Mouse (Mus musculus) heart, embryonic 10.5 days (tissue): ENCODE measurements around the gene Spata31d1b. TPM values are rescaled to one million over a fixed set of nuclear protein-coding genes. Genes with fewer than 3 reads are reported as not detected.
"Not testable (repeated sequence)": the region's sequence is repeated elsewhere in the genome, so short reads cannot be mapped to it uniquely, and the experiment has no call there.

ENCODE experiments used
- DNase-seq: peaks from one replicate; pipeline ENCODE4 v3.0.0-alpha.2; 2017; ENCODE audit warnings: low spot score
- H3K27ac ChIP-seq: fragments of 300-500 bp; sonication (generic); 2 replicates; pipeline ENCODE4 v1.5.1; 2016; ENCODE audit warnings: mild to moderate bottlenecking
- H3K27me3 ChIP-seq: fragments of 300-500 bp; sonication (generic); 2 replicates; pipeline ENCODE4 v1.6.1; 2016; ENCODE audit warnings: mild to moderate bottlenecking; ENCODE audit not compliant: poor library complexity, insufficient read depth, severe bottlenecking
- H3K36me3 ChIP-seq: fragments of 300-500 bp; sonication (generic); 2 replicates; pipeline ENCODE4 v1.6.1; 2016; ENCODE audit warnings: mild to moderate bottlenecking, moderate library complexity
- H3K4me1 ChIP-seq: fragments of 300-500 bp; sonication (generic); 2 replicates; pipeline ENCODE4 v1.6.1; 2016; ENCODE audit warnings: mild to moderate bottlenecking
- H3K4me3 ChIP-seq: fragments of 300-500 bp; sonication (generic); 2 replicates; pipeline ENCODE4 v1.5.1; 2016; ENCODE audit warnings: mild to moderate bottlenecking, moderate library complexity
- H3K9me3 ChIP-seq: fragments of 300-500 bp; sonication (generic); 2 replicates; pipeline ENCODE4 v1.6.1; 2016; ENCODE audit warnings: mild to moderate bottlenecking, moderate library complexity
- WGBS: fragments of 180-500 bp; shearing (Covaris S2); methylation state at CpG from one replicate; pipeline ENCODE4 v1.1.7; 2016; 5-methylcytosine and 5-hydroxymethylcytosine counted together
- polyA plus RNA-seq: library from polyadenylated mRNA; unstranded; fragments of >200 nt; fragmentation: Nextera tagmentation; extraction: Ambion mirVana; gene quantifications from 2 replicates; pipeline ENCODE4 v1.2.1, GENCODE M21; 2016

The Spata31d1b gene
- not detected in 2 replicates for polyA plus RNA-seq

- 66% methylated on average over 3 of the region's 3 CpGs for WGBS
- H3K9me3 ChIP-seq, H3K27ac ChIP-seq, H3K36me3 ChIP-seq, DNase-seq, H3K4me3 ChIP-seq, H3K4me1 ChIP-seq: not testable (repeated sequence)
- peaks cover 20% of the 10 kb centered on the region for H3K27me3 ChIP-seq
Measured at GRCm38 (mm10) chr13:59711984-59712383, at the start of gene Spata31d1b. TSS of gene Spata31d1b (plus strand) at chr13:59712284.

- Histone ChIP-seq H3K27me3 (no peaks in the 10 kb centered on the region), H3K36me3 (peaks cover 71% of the 10 kb centered on the region), H3K4me3 (no peak overlapping the region), H3K27ac (no peak overlapping the region), H3K9me3 (no peaks in the 10 kb centered on the region), H3K4me1 (peaks cover 10% of the 10 kb centered on the region)
- no peak for DNase-seq
- 91% methylated on average over 19 of the region's 19 CpGs for WGBS
Measured at GRCm38 (mm10) chr13:59663939-59664712, 48.0 kb upstream of the Spata31d1b start.

- H3K4me1 ChIP-seq = peaks cover 12% of the 10 kb centered on the region
- H3K4me3 ChIP-seq = no peak overlapping the region
- no peak overlapping the region for H3K27ac ChIP-seq
- no peak for DNase-seq
- 86% methylated on average over 5 of the region's 5 CpGs for WGBS
- no peaks in the 10 kb centered on the region for H3K9me3 ChIP-seq
- H3K27me3 ChIP-seq = no peaks in the 10 kb centered on the region
- peaks cover 40% of the 10 kb centered on the region for H3K36me3 ChIP-seq
Measured at GRCm38 (mm10) chr13:59667763-59668162, 44.3 kb upstream of the Spata31d1b start.

- H3K9me3 ChIP-seq = no peaks in the 10 kb centered on the region
- H3K27me3 ChIP-seq = no peaks in the 10 kb centered on the region
- 39% methylated on average over 11 of the region's 11 CpGs for WGBS
- peak; percentile 88 for DNase-seq
- H3K4me3 ChIP-seq = no peak overlapping the region
- peak overlapping the region; percentile 70 for H3K27ac ChIP-seq
- peaks cover 18% of the 10 kb centered on the region for H3K4me1 ChIP-seq
- peaks cover 33% of the 10 kb centered on the region for H3K36me3 ChIP-seq
Measured at GRCm38 (mm10) chr13:59668501-59669093, 43.5 kb upstream of the Spata31d1b start.

GRCm38 (mm10) chr13:59669946-59670345 is 42.1 kb upstream of the Spata31d1b start:
- H3K36me3 ChIP-seq = peaks cover 20% of the 10 kb centered on the region
- WGBS = 88% methylated on average over 10 of the region's 10 CpGs
- H3K4me1 ChIP-seq = peaks cover 30% of the 10 kb centered on the region
- no peak overlapping the region for H3K4me3 ChIP-seq
- H3K27ac ChIP-seq = no peak overlapping the region
- no peak for DNase-seq
- no peaks in the 10 kb centered on the region for H3K27me3 ChIP-seq
- no peaks in the 10 kb centered on the region for H3K9me3 ChIP-seq

GRCm38 (mm10) chr13:59671521-59671920 is 40.6 kb upstream of the Spata31d1b start:
- no peak overlapping the region for H3K27ac ChIP-seq
- H3K9me3 ChIP-seq = no peaks in the 10 kb centered on the region
- H3K27me3 ChIP-seq = no peaks in the 10 kb centered on the region
- DNase-seq = no peak
- peaks cover 30% of the 10 kb centered on the region for H3K4me1 ChIP-seq
- H3K4me3 ChIP-seq = no peak overlapping the region
- 71% methylated on average over 2 of the region's 2 CpGs for WGBS
- H3K36me3 ChIP-seq = 0 out of 2 replicates have a peak, but pooled peaks cover 5% of the 10 kb centered on the region

GRCm38 (mm10) chr13:59672248-59672647 is 39.8 kb upstream of the Spata31d1b start:
- Histone ChIP-seq H3K27me3 (no peaks in the 10 kb centered on the region), H3K4me1 (peaks cover 30% of the 10 kb centered on the region), H3K4me3 (no peak overlapping the region), H3K9me3 (no peaks in the 10 kb centered on the region), H3K36me3 (no peaks in the 10 kb centered on the region), H3K27ac (no peak overlapping the region)
- 66% methylated on average over 6 of the region's 6 CpGs for WGBS
- DNase-seq = no peak

GRCm38 (mm10) chr13:59673597-59673996 is 38.5 kb upstream of the Spata31d1b start:
- H3K27me3 ChIP-seq = no peaks in the 10 kb centered on the region
- H3K36me3 ChIP-seq = no peaks in the 10 kb centered on the region
- no peak for DNase-seq
- peaks cover 25% of the 10 kb centered on the region for H3K4me1 ChIP-seq
- peak overlapping the region; percentile 84; the same call in 1 of the 2 replicates for H3K4me3 ChIP-seq
- WGBS = 65% methylated on average over 7 of the region's 7 CpGs
- no peak overlapping the region for H3K27ac ChIP-seq
- no peaks in the 10 kb centered on the region for H3K9me3 ChIP-seq

GRCm38 (mm10) chr13:59674215-59674614 is 37.9 kb upstream of the Spata31d1b start:
- Histone ChIP-seq H3K36me3 (no peaks in the 10 kb centered on the region), H3K27me3 (no peaks in the 10 kb centered on the region), H3K9me3 (no peaks in the 10 kb centered on the region), H3K4me1 (peaks cover 20% of the 10 kb centered on the region), H3K4me3 (peak overlapping the region; percentile 84), H3K27ac (peak overlapping the region; percentile 95)
- 15% methylated on average over 3 of the region's 3 CpGs for WGBS
- no peak for DNase-seq

- WGBS = 1% methylated on average over 13 of the region's 13 CpGs
- no peaks in the 10 kb centered on the region for H3K36me3 ChIP-seq
- H3K4me3 ChIP-seq = peak overlapping the region; percentile 84
- H3K27ac ChIP-seq = peak overlapping the region; percentile 95
- peaks cover 20% of the 10 kb centered on the region for H3K4me1 ChIP-seq
- no peaks in the 10 kb centered on the region for H3K9me3 ChIP-seq
- H3K27me3 ChIP-seq = no peaks in the 10 kb centered on the region
- no peak for DNase-seq
Measured at GRCm38 (mm10) chr13:59674761-59675150, 37.3 kb upstream of the Spata31d1b start.

GRCm38 (mm10) chr13:59675151-59676011 is 36.7 kb upstream of the Spata31d1b start, which contains the start of gene Golm1:
TSS of gene Golm1 (minus strand) at chr13:59675811.
- H3K4me1 ChIP-seq = peaks cover 20% of the 10 kb centered on the region
- no peaks in the 10 kb centered on the region for H3K27me3 ChIP-seq
- WGBS = 1% methylated on average over 41 of the region's 61 CpGs
- peak within 1 kb of the TSS; percentile 84 for H3K4me3 ChIP-seq
- DNase-seq = peak; percentile 84
- H3K36me3 ChIP-seq = no peaks in the 10 kb centered on the region
- H3K9me3 ChIP-seq = no peaks in the 10 kb centered on the region
- peak within 1 kb of the TSS; percentile 95 for H3K27ac ChIP-seq

GRCm38 (mm10) chr13:59676316-59677229 is 35.5 kb upstream of the Spata31d1b start:
- Histone ChIP-seq H3K4me1 (peaks cover 20% of the 10 kb centered on the region), H3K36me3 (no peaks in the 10 kb centered on the region), H3K27ac (no peak overlapping the region), H3K27me3 (no peaks in the 10 kb centered on the region), H3K9me3 (no peaks in the 10 kb centered on the region), H3K4me3 (no peak overlapping the region)
- no peak for DNase-seq
- 78% methylated on average over 12 of the region's 12 CpGs for WGBS
